Mouse (Mus musculus): Measurements from ENCODE around the gene Arhgap32. TPM values are rescaled to one million over a fixed set of nuclear protein-coding genes. Genes with fewer than 3 reads are reported as not detected.

Gene Arhgap32
- polyA plus RNA-seq, 1 experiment, result 28.4 TPM

DNA sequence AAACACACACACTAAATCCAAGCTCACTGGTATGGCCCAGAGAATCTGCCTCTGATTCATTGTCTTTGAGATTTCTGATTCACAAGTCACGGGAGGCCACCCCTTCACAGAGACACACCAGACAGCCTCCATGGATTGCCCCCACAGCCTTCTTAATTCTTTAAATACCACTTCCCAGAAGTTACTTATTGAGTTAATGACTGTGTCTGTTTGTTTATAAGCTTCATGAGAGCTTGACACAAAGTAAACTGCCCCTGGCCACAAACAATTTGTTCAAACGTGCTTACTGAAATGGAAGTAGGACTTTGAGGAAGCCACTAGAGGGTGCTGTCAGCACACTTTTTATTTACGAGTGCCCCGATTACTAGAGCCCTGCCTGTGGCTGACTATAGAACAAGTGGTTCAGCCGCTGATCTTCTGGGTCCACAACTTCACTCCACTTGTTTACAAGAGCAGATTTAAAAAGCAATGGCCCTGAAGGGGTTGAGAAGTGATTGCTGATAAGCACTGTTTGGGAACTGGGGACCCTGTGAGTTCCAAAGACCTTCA is 156.0 kb downstream of the Arhgap32 start:
- TF ChIP-seq POLR2A (IDR thresholded peaks at IDR 0.05; ENCODE audit: low read depth, low read length) (no peak), CTCF (IDR thresholded peaks at IDR 0.05; ENCODE audit: borderline replicate concordance, insufficient read depth, low read length) (no peak)
- Histone ChIP-seq H3K4me1 (ENCODE audit: control insufficient read depth, insufficient read depth, low read length) (no peaks in the 10 kb centered on the region), H3K4me3 (ENCODE audit: insufficient read depth, low read length) (no peak overlapping the region), H3K27ac (ENCODE audit: insufficient read depth, low read length) (no peak overlapping the region)

DNA sequence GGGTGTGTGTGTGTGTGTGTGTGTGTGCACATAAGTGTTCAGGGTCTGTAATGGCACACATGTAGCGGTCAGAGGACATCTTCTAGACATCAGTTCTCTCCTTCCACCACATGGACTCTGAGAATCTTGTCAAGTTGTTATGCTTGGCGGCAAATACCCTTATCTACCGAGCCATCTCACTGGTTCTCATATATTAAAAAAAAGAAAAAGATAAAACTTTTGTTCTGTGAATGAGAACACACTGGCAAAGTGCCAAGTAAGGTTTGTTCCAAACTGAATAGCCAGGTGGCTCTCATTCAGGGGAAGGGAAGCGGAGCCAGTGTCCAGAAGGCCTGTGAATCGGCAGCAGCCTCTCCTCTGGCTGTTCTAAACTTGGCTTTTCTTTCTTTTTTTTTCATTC is 162.1 kb downstream of the Arhgap32 start:
- TF ChIP-seq POLR2A (IDR thresholded peaks at IDR 0.05; ENCODE audit: low read depth, low read length) (no peak), CTCF (IDR thresholded peaks at IDR 0.05; ENCODE audit: borderline replicate concordance, insufficient read depth, low read length) (no peak)
- Histone ChIP-seq H3K4me1 (ENCODE audit: control insufficient read depth, insufficient read depth, low read length) (no peaks in the 10 kb centered on the region), H3K4me3 (ENCODE audit: insufficient read depth, low read length) (no peak overlapping the region), H3K27ac (ENCODE audit: insufficient read depth, low read length) (no peak overlapping the region)

DNA sequence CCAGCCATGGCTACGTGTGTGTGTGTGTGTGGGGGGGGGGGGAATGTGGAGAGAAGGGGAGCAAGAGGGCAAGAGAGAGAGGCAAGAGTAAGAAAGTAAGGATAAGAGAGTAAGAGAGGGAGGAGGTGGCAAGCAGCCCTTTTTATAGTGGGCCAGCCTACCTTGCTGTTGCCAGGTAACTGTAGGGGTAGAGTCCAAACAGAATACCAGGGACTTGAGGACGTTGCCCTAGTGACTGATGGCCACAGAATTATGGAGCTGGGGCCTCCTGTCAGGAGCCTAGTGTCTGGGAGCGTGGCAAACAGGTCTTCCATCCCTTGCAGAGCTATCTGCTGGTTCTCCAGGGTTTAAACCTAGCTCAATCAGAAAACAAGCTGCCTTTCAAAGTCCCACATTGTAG is 163.9 kb downstream of the Arhgap32 start:
- H3K27ac ChIP-seq (ENCODE audit: insufficient read depth, low read length), result no peak overlapping the region
- no peak overlapping the region for H3K4me3 ChIP-seq (ENCODE audit: insufficient read depth, low read length)
- H3K4me1 ChIP-seq (ENCODE audit: control insufficient read depth, insufficient read depth, low read length), result no peaks in the 10 kb centered on the region
- TF ChIP-seq CTCF (IDR thresholded peaks at IDR 0.05; ENCODE audit: borderline replicate concordance, insufficient read depth, low read length), result no peak
- TF ChIP-seq POLR2A (IDR thresholded peaks at IDR 0.05; ENCODE audit: low read depth, low read length), result no peak

- no peak for TF ChIP-seq CTCF (IDR thresholded peaks at IDR 0.05; ENCODE audit: borderline replicate concordance, insufficient read depth, low read length)
- no peak for TF ChIP-seq POLR2A (IDR thresholded peaks at IDR 0.05; ENCODE audit: low read depth, low read length)
Measured at GRCm38 (mm10) chr9:32280456-32280855, 164.5 kb downstream of the Arhgap32 start.

DNA sequence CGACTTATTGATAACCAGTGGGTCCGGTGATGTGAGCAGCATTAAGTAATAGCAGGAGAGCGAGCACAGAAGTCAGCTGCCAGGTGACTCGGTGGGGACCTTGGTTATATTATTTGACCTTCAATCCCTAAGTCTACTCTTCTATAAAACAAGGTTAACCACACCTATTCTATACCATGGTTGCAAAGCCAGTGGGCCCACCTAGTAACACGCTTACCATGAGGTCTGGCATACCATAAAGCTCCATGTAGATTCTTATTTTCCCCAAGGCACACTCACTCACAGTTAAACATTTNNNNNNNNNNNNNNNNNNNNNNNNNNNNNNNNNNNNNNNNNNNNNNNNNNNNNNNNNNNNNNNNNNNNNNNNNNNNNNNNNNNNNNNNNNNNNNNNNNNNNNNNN is 167.7 kb downstream of the Arhgap32 start:
- Histone ChIP-seq H3K4me1 (ENCODE audit: control insufficient read depth, insufficient read depth, low read length) (no peaks in the 10 kb centered on the region), H3K27ac (ENCODE audit: insufficient read depth, low read length) (no peak overlapping the region), H3K4me3 (ENCODE audit: insufficient read depth, low read length) (no peak overlapping the region)
- no peak for TF ChIP-seq CTCF (IDR thresholded peaks at IDR 0.05; ENCODE audit: borderline replicate concordance, insufficient read depth, low read length)
- TF ChIP-seq POLR2A (IDR thresholded peaks at IDR 0.05; ENCODE audit: low read depth, low read length), result no peak

More at GRCm38 (mm10) chr9:32280456-32280855, 164.5 kb downstream of the Arhgap32 start:
- Histone ChIP-seq H3K4me3 (ENCODE audit: insufficient read depth, low read length) (no peak overlapping the region), H3K4me1 (ENCODE audit: control insufficient read depth, insufficient read depth, low read length) (no peaks in the 10 kb centered on the region), H3K27ac (ENCODE audit: insufficient read depth, low read length) (no peak overlapping the region)

GRCm38 (mm10) chr9:32291618-32292017 is 175.7 kb downstream of the Arhgap32 start:
- Histone ChIP-seq H3K4me3 (ENCODE audit: insufficient read depth, low read length) (no peak overlapping the region), H3K27ac (ENCODE audit: insufficient read depth, low read length) (no peak overlapping the region), H3K4me1 (ENCODE audit: control insufficient read depth, insufficient read depth, low read length) (peaks cover 3% of the 10 kb centered on the region; the same call in 1 of the 2 replicates)
- TF ChIP-seq POLR2A (IDR thresholded peaks at IDR 0.05; ENCODE audit: low read depth, low read length) (no peak), CTCF (IDR thresholded peaks at IDR 0.05; ENCODE audit: borderline replicate concordance, insufficient read depth, low read length) (no peak)

DNA sequence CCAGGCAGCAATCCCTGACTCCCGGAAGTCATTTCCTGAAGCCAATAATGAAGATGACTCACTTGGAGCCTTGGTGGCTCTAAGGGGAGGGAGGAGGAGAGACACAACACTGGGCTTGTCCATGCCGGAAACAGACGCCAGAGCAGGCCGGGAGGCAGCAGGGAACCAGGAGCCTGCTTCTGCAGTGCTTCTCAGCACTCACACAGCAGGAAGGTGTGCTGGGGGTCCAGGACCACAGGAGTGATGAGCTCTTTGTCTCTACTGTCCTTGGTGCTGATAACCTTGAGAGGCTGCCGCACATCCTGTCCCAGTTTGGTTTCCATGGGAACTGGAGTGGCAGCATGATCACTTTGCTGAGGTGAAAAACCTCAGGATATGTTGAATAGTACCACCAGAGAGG is 176.8 kb downstream of the Arhgap32 start:
- TF ChIP-seq POLR2A (IDR thresholded peaks at IDR 0.05; ENCODE audit: low read depth, low read length), result no peak
- no peak for TF ChIP-seq CTCF (IDR thresholded peaks at IDR 0.05; ENCODE audit: borderline replicate concordance, insufficient read depth, low read length)
- no peak overlapping the region for H3K27ac ChIP-seq (ENCODE audit: insufficient read depth, low read length)

GRCm38 (mm10) chr9:32295061-32295800 is 179.3 kb downstream of the Arhgap32 start:
- H3K4me1 ChIP-seq (ENCODE audit: control insufficient read depth, insufficient read depth, low read length), result peaks cover 3% of the 10 kb centered on the region; the same call in 1 of the 2 replicates
- H3K4me3 ChIP-seq (ENCODE audit: insufficient read depth, low read length), result no peak overlapping the region
- H3K27ac ChIP-seq (ENCODE audit: insufficient read depth, low read length), result no peak overlapping the region
- no peak for TF ChIP-seq POLR2A (IDR thresholded peaks at IDR 0.05; ENCODE audit: low read depth, low read length)

More for the DNA sequence above, 176.8 kb downstream of the Arhgap32 start:
- H3K4me3 ChIP-seq (ENCODE audit: insufficient read depth, low read length), result no peak overlapping the region
- H3K4me1 ChIP-seq (ENCODE audit: control insufficient read depth, insufficient read depth, low read length), result peaks cover 3% of the 10 kb centered on the region; the same call in 1 of the 2 replicates

DNA sequence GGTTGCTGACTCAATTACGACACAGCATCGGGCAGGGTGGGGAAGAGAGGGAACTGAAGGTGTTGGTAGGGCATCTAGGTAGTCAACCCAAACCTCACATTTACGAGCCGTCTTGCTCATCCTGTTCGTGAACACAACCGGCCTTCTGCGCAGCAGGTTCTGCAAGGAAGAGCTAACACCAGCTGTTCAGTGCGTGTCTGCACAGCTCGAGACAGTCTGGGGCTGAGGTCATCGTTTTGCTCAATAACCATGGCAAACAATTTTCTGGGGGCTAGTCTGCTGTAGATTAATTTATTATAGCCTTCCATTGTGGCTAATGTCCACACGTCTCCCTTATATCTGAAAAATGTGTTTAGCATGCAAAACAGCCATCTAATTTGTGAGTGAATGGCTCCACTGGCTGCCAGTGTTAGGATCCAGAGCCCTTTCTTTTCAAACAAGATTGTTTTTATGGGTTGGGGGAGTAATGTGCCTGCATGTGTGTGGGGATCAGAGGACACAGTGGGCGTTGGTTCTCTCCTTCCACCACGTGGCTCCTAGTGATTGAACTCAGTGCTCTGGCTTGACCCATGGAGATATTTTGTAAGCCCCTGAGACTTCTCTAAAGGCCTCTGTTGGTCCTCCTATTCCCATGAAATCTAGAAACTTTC is 186.7 kb downstream of the Arhgap32 start:
- Histone ChIP-seq H3K4me3 (ENCODE audit: insufficient read depth, low read length) (no peak overlapping the region), H3K27ac (ENCODE audit: insufficient read depth, low read length) (no peak overlapping the region), H3K4me1 (ENCODE audit: control insufficient read depth, insufficient read depth, low read length) (no peaks in the 10 kb centered on the region)
- no peak for TF ChIP-seq POLR2A (IDR thresholded peaks at IDR 0.05; ENCODE audit: low read depth, low read length)
- no peak for TF ChIP-seq CTCF (IDR thresholded peaks at IDR 0.05; ENCODE audit: borderline replicate concordance, insufficient read depth, low read length)

GRCm38 (mm10) chr9:32311786-32312185 is 195.8 kb downstream of the Arhgap32 start:
- TF ChIP-seq CTCF (IDR thresholded peaks at IDR 0.05; ENCODE audit: borderline replicate concordance, insufficient read depth, low read length), result no peak
- TF ChIP-seq POLR2A (IDR thresholded peaks at IDR 0.05; ENCODE audit: low read depth, low read length), result no peak
- H3K27ac ChIP-seq (ENCODE audit: insufficient read depth, low read length), result no peak overlapping the region
- H3K4me3 ChIP-seq (ENCODE audit: insufficient read depth, low read length), result no peak overlapping the region
- no peaks in the 10 kb centered on the region for H3K4me1 ChIP-seq (ENCODE audit: control insufficient read depth, insufficient read depth, low read length)
